ENCODE assay signal across 8 mouse cellular contexts in the genomic region with DNA sequence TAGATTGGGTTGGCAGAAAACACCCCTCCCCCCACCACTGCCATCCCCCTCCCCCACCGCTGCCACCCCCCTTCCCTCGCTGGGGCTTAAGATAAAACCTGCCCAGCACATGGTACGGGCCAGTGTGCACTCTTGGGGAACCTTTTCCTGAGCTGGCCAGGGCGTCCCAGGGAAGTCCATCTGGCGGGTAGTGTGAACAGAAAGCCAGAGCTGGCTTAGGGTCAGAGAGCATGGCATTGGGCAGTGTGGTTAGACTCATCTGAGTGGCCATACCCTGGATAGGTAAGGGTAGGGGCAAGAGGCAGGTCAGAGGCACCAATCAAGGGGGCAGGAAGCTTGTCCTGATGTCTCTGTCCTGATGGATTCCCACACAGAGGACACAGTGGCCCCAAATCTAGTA. TPM values are rescaled to one million over a fixed set of nuclear protein-coding genes. Genes with fewer than 3 reads are reported as not detected.
A peak's percentile ranks its signal among the peaks of the same experiment; 100 is the strongest.
DNase-seq lines count a peak whose midpoint lies in the region; ATAC-seq lines count a peak whose summit lies in the region.
"Had no signal": no experiment of that assay in that cellular context is flagged by ENCODE, and none has a peak within 500 bp of the region (broad histone marks: within the 10 kb centered on the region; RNA-seq: fewer than 3 reads in every experiment).

No protein-coding gene starts in this region.

- peaks cover 18% of the 10 kb centered on the region; the same call in 1 of the 2 replicates for H3K4me1 ChIP-seq in kidney, embryonic 14.5 days (ENCODE audit: control insufficient read depth, insufficient read depth, low read length)
- H3K4me1 ChIP-seq in limb, embryonic 10.5 days, result peaks cover 34% of the 10 kb centered on the region

- H3K27me3 ChIP-seq in kidney, embryonic 14.5 days (ENCODE audit: control insufficient read depth, insufficient read depth, low read length), result no peaks in the 10 kb centered on the region
- H3K27me3 ChIP-seq in limb, embryonic 10.5 days (ENCODE audit: low read depth, poor library complexity, severe bottlenecking), result peaks cover 13% of the 10 kb centered on the region; the same call in 1 of the 2 replicates
- H3K27me3 ChIP-seq: Patski had no signal

- H3K27ac ChIP-seq in kidney, embryonic 14.5 days (ENCODE audit: low read depth, low read length), result no peak overlapping the region
- peak overlapping the region; percentile 33 for H3K27ac ChIP-seq in limb, embryonic 10.5 days

- 30% methylated on average over 4 of the region's 5 CpGs for WGBS in kidney, embryonic 14.5 days
- 30% methylated on average over 5 of the region's 5 CpGs for WGBS in limb, embryonic 10.5 days

- H3K9me3 ChIP-seq in kidney, embryonic 14.5 days (ENCODE audit: control insufficient read depth, low read length), result no peaks in the 10 kb centered on the region
- no peaks in the 10 kb centered on the region for H3K9me3 ChIP-seq in limb, embryonic 10.5 days (replicated peaks)

- no peaks in the 10 kb centered on the region for H3K36me3 ChIP-seq in kidney, embryonic 14.5 days (ENCODE audit: control insufficient read depth, insufficient read depth, low read length)
- H3K36me3 ChIP-seq in limb, embryonic 10.5 days, result no peaks in the 10 kb centered on the region

- ATAC-seq in kidney, embryonic 14.5 days (ENCODE audit: low FRiP score, low TSS enrichment), result 0 out of 2 replicates have a peak, but pooled peaks have one; percentile 38
- no peak for ATAC-seq in CD4-positive, CD25-positive, alpha-beta regulatory T cell, adult 4 months
- ATAC-seq: Patski had no signal

- H3K4me2 ChIP-seq in kidney, embryonic 14.5 days (replicated peaks; ENCODE audit: low read depth, low read length), result peak overlapping the region; percentile 30

- no peak overlapping the region for H3K9ac ChIP-seq in kidney, embryonic 14.5 days (ENCODE audit: low read depth, low read length)

- no peak overlapping the region for H3K4me3 ChIP-seq in kidney, embryonic 14.5 days (ENCODE audit: low read length)
- peak overlapping the region; percentile 24 for H3K4me3 ChIP-seq in limb, embryonic 10.5 days

- no peak for DNase-seq in kidney, adult 18-20 months
- peak; percentile 48 for DNase-seq in MN1 (ENCODE audit: low spot score)
- peak; percentile 52 to 68 for DNase-seq in cerebellum, postnatal 10 days
- DNase-seq in limb, embryonic 10.5 days (ENCODE audit: low spot score), result no peak
- no peak for DNase-seq in spleen, adult 12 weeks (ENCODE audit: low spot score)

RNA-seq across cellular contexts. Expression of gene Selenon, which starts 27.7 kb away (rescaled TPM):
- 15.6 and 19.5 TPM in 2 replicates for polyA plus RNA-seq in kidney, embryonic 14.5 days (2014; fragmentation: Nextera tagmentation; extraction: Ambion mirVana)
- 10.9 and 13.4 TPM in 2 replicates for polyA plus RNA-seq in limb, embryonic 10.5 days (2016; fragmentation: Nextera tagmentation; extraction: Ambion mirVana)
- 1 to 10 TPM in 1 of 2 experiments, under 1 TPM in 1; 0.19 to 1.9 TPM for polyA plus RNA-seq in CD4-positive, CD25-positive, alpha-beta regulatory T cell, adult 4 months (2017; shearing (Covaris generic))

RNA-seq across cellular contexts. Expression of gene Mtfr1l, which starts 44.4 kb away (rescaled TPM):
- polyA plus RNA-seq in kidney, embryonic 14.5 days (2014; fragmentation: Nextera tagmentation; extraction: Ambion mirVana), result 114 and 130 TPM in 2 replicates
- polyA plus RNA-seq in limb, embryonic 10.5 days (2016; fragmentation: Nextera tagmentation; extraction: Ambion mirVana), result 104 and 109 TPM in 2 replicates
- 100 to 1,000 TPM in 1 of 2 experiments, 10 to 100 TPM in 1; 83.6 to 119 TPM for polyA plus RNA-seq in CD4-positive, CD25-positive, alpha-beta regulatory T cell, adult 4 months (2017; shearing (Covaris generic))

Comparison
In these comparisons a context has a peak if more than half of its experiments do, and no peak if none do; other contexts are left out.
1. DNase-seq: peak in MN1 (single experiment) and cerebellum, postnatal 10 days (2 of 2); none in kidney, adult 18-20 months (single experiment), limb, embryonic 10.5 days (single experiment) and spleen, adult 12 weeks (single experiment).